Mouse (Mus musculus): ENCODE measurements around the gene Slc10a7.

GRCm38 (mm10) chr8:78647846-78648245 lies 138.7 kb downstream of the Slc10a7 start:
- no peak for TF ChIP-seq CTCF (IDR thresholded peaks at IDR 0.05; ENCODE audit: low read depth)
- TF ChIP-seq EP300 (IDR thresholded peaks at IDR 0.05; ENCODE audit: low read depth) = no peak

All from liver, postnatal 0 days (tissue).